Mouse (Mus musculus) hindbrain, embryonic 10.5 days (tissue): ENCODE data around the gene Il33. TPM values are rescaled to one million over a fixed set of nuclear protein-coding genes. Genes with fewer than 3 reads are reported as not detected.
A peak's percentile ranks its signal among the peaks of the same experiment; 100 is the strongest.

Experiments
- DNase-seq: peaks from one replicate; pipeline ENCODE4 v3.0.0-alpha.2; 2017; ENCODE audit warnings: low spot score
- H3K27ac ChIP-seq: fragments of 300-500 bp; sonication (generic); 2 replicates; pipeline ENCODE4 v1.5.1; 2016; ENCODE audit warnings: mild to moderate bottlenecking, moderate library complexity
- H3K27me3 ChIP-seq: fragments of 300-500 bp; sonication (generic); 2 replicates; pipeline ENCODE4 v1.6.1; 2016; ENCODE audit warnings: mild to moderate bottlenecking; ENCODE audit not compliant: poor library complexity, insufficient read depth, severe bottlenecking
- H3K36me3 ChIP-seq: fragments of 300-500 bp; sonication (generic); 2 replicates; pipeline ENCODE4 v1.6.1; 2016; ENCODE audit warnings: mild to moderate bottlenecking, moderate library complexity
- H3K4me1 ChIP-seq: fragments of 300-500 bp; sonication (generic); replicated peaks from 2 replicates; pipeline ENCODE4 v1.6.1; 2016; ENCODE audit warnings: mild to moderate bottlenecking
- H3K4me3 ChIP-seq: fragments of 300-500 bp; sonication (generic); 2 replicates; pipeline ENCODE4 v1.5.1; 2016; ENCODE audit warnings: mild to moderate bottlenecking, moderate library complexity
- H3K9me3 ChIP-seq: fragments of 300-500 bp; sonication (generic); 2 replicates; pipeline ENCODE4 v1.6.1; 2016; ENCODE audit warnings: mild to moderate bottlenecking, moderate library complexity
- WGBS: fragments of 180-500 bp; shearing (Covaris S2); methylation state at CpG from one replicate; pipeline ENCODE4 v1.1.7; 2016; 5-methylcytosine and 5-hydroxymethylcytosine counted together
- polyA plus RNA-seq: library from polyadenylated mRNA; unstranded; fragments of >200 nt; fragmentation: Nextera tagmentation; extraction: Ambion mirVana; gene quantifications from 2 replicates; pipeline ENCODE4 v1.2.1, GENCODE M21; 2016

Gene Il33
- polyA plus RNA-seq, 1 experiment from 2014 or later: 0.84 TPM

- no peaks in the 10 kb centered on the region for H3K36me3 ChIP-seq
- H3K4me3 ChIP-seq: no peak overlapping the region
- H3K9me3 ChIP-seq: no peaks in the 10 kb centered on the region
- H3K27me3 ChIP-seq: no peaks in the 10 kb centered on the region
- no peaks in the 10 kb centered on the region for H3K4me1 ChIP-seq
- no peak for DNase-seq
- H3K27ac ChIP-seq: no peak overlapping the region
- WGBS: 80% methylated on average over 5 of the region's 5 CpGs
These were observed 48.5 kb downstream of the Il33 start for GRCm38 (mm10) chr19:29973396-29973795.

- DNase-seq: no peak
- H3K9me3 ChIP-seq: no peaks in the 10 kb centered on the region
- WGBS: 65% methylated on average over 2 of the region's 2 CpGs
These were observed 53.9 kb downstream of the Il33 start for GRCm38 (mm10) chr19:29978847-29979246.

GRCm38 (mm10) chr19:29979452-29980089, 54.7 kb downstream of the Il33 start:
- H3K4me1 ChIP-seq: peaks cover 2% of the 10 kb centered on the region; the same call in 1 of the 2 replicates
- 78% methylated on average over 8 of the region's 8 CpGs for WGBS
- H3K27ac ChIP-seq: no peak overlapping the region
- H3K36me3 ChIP-seq: no peaks in the 10 kb centered on the region
- no peak overlapping the region for H3K4me3 ChIP-seq
- H3K27me3 ChIP-seq: no peaks in the 10 kb centered on the region
- DNase-seq: no peak
- H3K9me3 ChIP-seq: no peaks in the 10 kb centered on the region

More at GRCm38 (mm10) chr19:29978847-29979246, 53.9 kb downstream of the Il33 start:
- no peak overlapping the region for H3K4me3 ChIP-seq
- no peak overlapping the region for H3K27ac ChIP-seq
- no peaks in the 10 kb centered on the region for H3K4me1 ChIP-seq
- H3K36me3 ChIP-seq: no peaks in the 10 kb centered on the region
- no peaks in the 10 kb centered on the region for H3K27me3 ChIP-seq

- WGBS: 68% methylated on average over 16 of the region's 16 CpGs
- DNase-seq: peak; percentile 20
- no peaks in the 10 kb centered on the region for H3K36me3 ChIP-seq
- H3K27me3 ChIP-seq: no peaks in the 10 kb centered on the region
- no peak overlapping the region for H3K27ac ChIP-seq
- H3K4me3 ChIP-seq: no peak overlapping the region
- no peaks in the 10 kb centered on the region for H3K9me3 ChIP-seq
- peaks cover 6% of the 10 kb centered on the region; the same call in 1 of the 2 replicates for H3K4me1 ChIP-seq
These were observed 59.5 kb downstream of the Il33 start for GRCm38 (mm10) chr19:29984208-29985005.

- DNase-seq: no peak
- H3K9me3 ChIP-seq: no peaks in the 10 kb centered on the region
These were observed 61.7 kb downstream of the Il33 start for GRCm38 (mm10) chr19:29986464-29987091.

DNA sequence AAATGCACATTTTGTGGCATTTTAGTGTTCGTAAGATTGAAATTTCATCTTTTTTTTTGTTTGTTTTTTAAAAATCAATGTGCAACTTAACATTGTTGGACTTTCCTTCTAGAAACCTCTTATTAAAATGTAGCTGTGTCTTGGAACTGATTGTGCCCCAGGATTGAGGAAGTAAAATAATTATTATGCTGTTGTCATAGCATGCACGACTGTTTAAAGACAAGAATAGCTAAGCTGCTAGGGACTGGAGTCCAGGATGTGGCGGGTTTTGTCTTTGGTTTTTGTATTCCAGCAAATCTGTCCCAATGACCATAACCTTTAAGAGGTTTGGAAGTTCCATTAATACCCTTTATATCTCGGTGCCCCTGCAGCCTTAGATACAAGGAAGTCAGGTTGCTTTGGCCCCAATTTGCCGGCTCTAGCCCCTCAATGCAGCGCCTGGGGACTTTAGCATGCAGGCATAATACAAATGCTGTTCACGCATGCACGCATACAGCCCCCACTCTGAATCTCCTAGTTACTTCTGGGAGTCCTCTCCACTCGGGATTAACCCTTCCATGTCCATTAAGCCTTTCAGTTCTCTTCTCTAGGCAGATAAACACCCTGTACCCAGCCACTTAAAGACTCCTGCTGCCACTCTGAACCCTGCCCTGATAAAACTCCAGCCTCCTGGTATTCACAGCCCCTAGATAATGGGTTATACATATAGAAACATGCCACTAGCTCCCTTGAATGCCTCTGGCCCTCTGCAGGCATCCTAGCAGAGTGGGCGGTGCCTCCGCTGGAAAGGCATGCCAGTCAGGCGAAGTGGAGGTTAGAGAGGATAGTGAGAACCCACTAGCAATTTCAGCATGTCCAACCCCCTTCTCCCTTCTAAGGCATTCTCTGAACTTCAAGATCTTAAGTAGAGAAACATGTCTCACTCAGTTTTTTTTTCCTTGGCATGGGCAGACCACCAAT, 75.8 kb downstream of the Il33 start:
- H3K27ac ChIP-seq: no peak overlapping the region
- H3K4me1 ChIP-seq: peaks cover 8% of the 10 kb centered on the region
- no peaks in the 10 kb centered on the region for H3K36me3 ChIP-seq
- no peak for DNase-seq
- no peaks in the 10 kb centered on the region for H3K27me3 ChIP-seq
- no peaks in the 10 kb centered on the region for H3K9me3 ChIP-seq
- WGBS: 48% methylated on average over 12 of the region's 12 CpGs
- no peak overlapping the region for H3K4me3 ChIP-seq

More at GRCm38 (mm10) chr19:29986464-29987091, 61.7 kb downstream of the Il33 start:
- Histone ChIP-seq H3K4me1 (peaks cover 6% of the 10 kb centered on the region; the same call in 1 of the 2 replicates), H3K27me3 (no peaks in the 10 kb centered on the region), H3K4me3 (no peak overlapping the region), H3K27ac (no peak overlapping the region), H3K36me3 (no peaks in the 10 kb centered on the region)
- 90% methylated on average over 12 of the region's 12 CpGs for WGBS

GRCm38 (mm10) chr19:30001550-30001949, 76.6 kb downstream of the Il33 start:
- Histone ChIP-seq H3K4me3 (no peak overlapping the region), H3K4me1 (peaks cover 8% of the 10 kb centered on the region), H3K27ac (no peak overlapping the region), H3K27me3 (no peaks in the 10 kb centered on the region), H3K36me3 (no peaks in the 10 kb centered on the region), H3K9me3 (no peaks in the 10 kb centered on the region)
- no peak for DNase-seq
- 88% methylated on average over 6 of the region's 6 CpGs for WGBS

DNA sequence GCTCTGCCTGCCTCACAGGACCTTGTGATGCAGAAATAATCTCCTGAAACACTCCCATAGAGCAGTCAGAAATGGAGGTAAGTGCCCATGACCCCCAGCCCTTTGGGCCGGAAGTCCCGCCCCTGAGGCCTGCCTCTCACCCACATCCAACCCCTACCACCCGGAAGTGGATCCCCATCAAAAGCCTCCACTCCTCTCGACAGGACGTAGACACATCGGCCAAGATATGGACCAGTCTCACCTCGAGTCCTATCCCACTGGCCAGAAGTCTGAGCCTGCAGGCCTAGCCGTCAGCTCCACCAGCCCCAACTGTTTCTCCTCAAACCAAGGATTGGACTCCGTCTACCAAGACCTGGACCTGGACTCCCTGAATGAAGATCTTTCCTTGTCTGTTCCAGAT, 78.7 kb downstream of the Il33 start, which contains the start of gene Trpd52l3:
Trpd52l3 (plus strand) TSS at position 170 of the 400 bp plus-strand sequence.
- 89% methylated on average over 9 of the region's 9 CpGs for WGBS
- DNase-seq: no peak
- Histone ChIP-seq H3K36me3 (no peaks in the 10 kb centered on the region), H3K27me3 (no peaks in the 10 kb centered on the region), H3K4me3 (no peak within 1 kb of the TSS), H3K27ac (no peak within 1 kb of the TSS), H3K4me1 (peaks cover 8% of the 10 kb centered on the region), H3K9me3 (no peaks in the 10 kb centered on the region)

DNA sequence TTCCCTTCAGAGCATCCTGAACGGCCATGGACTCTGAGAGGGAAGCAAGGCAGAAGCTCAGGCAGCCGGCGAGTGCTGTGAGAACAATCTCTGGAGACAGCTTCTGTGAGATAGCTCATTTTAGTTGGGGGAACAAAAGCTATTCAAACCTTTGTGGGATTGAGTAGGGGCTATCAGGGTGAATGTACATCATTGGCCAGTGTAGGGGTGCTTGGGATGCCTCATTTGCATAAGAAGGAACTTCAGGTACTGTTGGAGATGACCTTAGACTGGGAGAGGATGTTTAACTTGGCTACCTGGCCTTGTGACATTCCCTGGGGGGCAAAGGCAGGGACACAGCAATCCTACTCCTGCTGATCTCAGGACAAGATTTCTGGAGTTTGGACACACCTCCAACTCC, 81.5 kb downstream of the Il33 start:
- Histone ChIP-seq H3K4me3 (no peak overlapping the region), H3K9me3 (no peaks in the 10 kb centered on the region), H3K27ac (no peak overlapping the region), H3K27me3 (no peaks in the 10 kb centered on the region), H3K36me3 (no peaks in the 10 kb centered on the region), H3K4me1 (no peaks in the 10 kb centered on the region)
- WGBS: 69% methylated on average over 3 of the region's 3 CpGs
- DNase-seq: no peak

Other genes starting within 250 kb of the Il33 start
- 0.26 and 0.60 TPM in 2 replicates for gene Mlana, start 227.3 kb upstream of the Il33 start, polyA plus RNA-seq
- 4.0 and 4.1 TPM in 2 replicates for gene 9930021J03Rik, start 119.1 kb upstream of the Il33 start, polyA plus RNA-seq
- gene Ranbp6, start 112.1 kb upstream of the Il33 start, polyA plus RNA-seq: 24.7 and 26.1 TPM in 2 replicates
- not detected in 2 replicates for gene Trpd52l3, start 78.7 kb downstream of the Il33 start, polyA plus RNA-seq
- 66.8 and 83.7 TPM in 2 replicates for gene Uhrf2, start 105.4 kb downstream of the Il33 start, polyA plus RNA-seq